Mouse (Mus musculus): ENCODE data around the gene Osbpl10. TPM values are rescaled to one million over a fixed set of nuclear protein-coding genes. Genes with fewer than 3 reads are reported as not detected.

Osbpl10 gene
- polyA plus RNA-seq, 1 experiment = not detected

GRCm38 (mm10) chr9:115048861-115049260 lies 70.5 kb downstream of the Osbpl10 start:
- Histone ChIP-seq H3K4me1 (ENCODE audit: control insufficient read depth) (no peaks in the 10 kb centered on the region), H3K4me3 (replicated peaks) (no peak overlapping the region), H3K9me3 (ENCODE audit: control insufficient read depth, low read length) (no peaks in the 10 kb centered on the region), H3K27me3 (ENCODE audit: control insufficient read depth) (no peaks in the 10 kb centered on the region), H3K36me3 (ENCODE audit: control insufficient read depth) (no peaks in the 10 kb centered on the region)
- TF ChIP-seq GATA1 (IDR thresholded peaks at IDR 0.05; ENCODE audit: low read length) (no peak), TAL1 (IDR thresholded peaks at IDR 0.05; ENCODE audit: low read length) (no peak)

GRCm38 (mm10) chr9:115049981-115050720 lies 71.8 kb downstream of the Osbpl10 start:
- no peaks in the 10 kb centered on the region for H3K9me3 ChIP-seq (ENCODE audit: control insufficient read depth, low read length)
- no peaks in the 10 kb centered on the region for H3K36me3 ChIP-seq (ENCODE audit: control insufficient read depth)
- H3K4me1 ChIP-seq (ENCODE audit: control insufficient read depth) = no peaks in the 10 kb centered on the region

GRCm38 (mm10) chr9:115051976-115052375 lies 73.6 kb downstream of the Osbpl10 start:
- Histone ChIP-seq H3K9me3 (ENCODE audit: control insufficient read depth, low read length) (no peaks in the 10 kb centered on the region), H3K36me3 (ENCODE audit: control insufficient read depth) (no peaks in the 10 kb centered on the region), H3K4me1 (ENCODE audit: control insufficient read depth) (no peaks in the 10 kb centered on the region), H3K27me3 (ENCODE audit: control insufficient read depth) (no peaks in the 10 kb centered on the region), H3K4me3 (replicated peaks) (no peak overlapping the region)
- no peak for TF ChIP-seq TAL1 (IDR thresholded peaks at IDR 0.05; ENCODE audit: low read length)

More at GRCm38 (mm10) chr9:115049981-115050720, 71.8 kb downstream of the Osbpl10 start:
- TF ChIP-seq GATA1 (IDR thresholded peaks at IDR 0.05; ENCODE audit: low read length) = no peak
- Histone ChIP-seq H3K4me3 (replicated peaks) (no peak overlapping the region), H3K27me3 (ENCODE audit: control insufficient read depth) (no peaks in the 10 kb centered on the region)

- Histone ChIP-seq H3K36me3 (ENCODE audit: control insufficient read depth) (no peaks in the 10 kb centered on the region), H3K27me3 (ENCODE audit: control insufficient read depth) (no peaks in the 10 kb centered on the region), H3K4me3 (replicated peaks) (no peak overlapping the region), H3K9me3 (ENCODE audit: control insufficient read depth, low read length) (no peaks in the 10 kb centered on the region), H3K4me1 (ENCODE audit: control insufficient read depth) (no peaks in the 10 kb centered on the region)
- TF ChIP-seq TAL1 (IDR thresholded peaks at IDR 0.05; ENCODE audit: low read length) = no peak
- TF ChIP-seq GATA1 (IDR thresholded peaks at IDR 0.05; ENCODE audit: low read length) = no peak
Measured at GRCm38 (mm10) chr9:115053779-115054178, 75.4 kb downstream of the Osbpl10 start.

GRCm38 (mm10) chr9:115055041-115055830 lies 76.9 kb downstream of the Osbpl10 start:
- Histone ChIP-seq H3K36me3 (ENCODE audit: control insufficient read depth) (no peaks in the 10 kb centered on the region), H3K27me3 (ENCODE audit: control insufficient read depth) (no peaks in the 10 kb centered on the region), H3K4me3 (replicated peaks) (no peak overlapping the region), H3K4me1 (ENCODE audit: control insufficient read depth) (no peaks in the 10 kb centered on the region), H3K9me3 (ENCODE audit: control insufficient read depth, low read length) (no peaks in the 10 kb centered on the region)
- no peak for TF ChIP-seq TAL1 (IDR thresholded peaks at IDR 0.05; ENCODE audit: low read length)
- TF ChIP-seq GATA1 (IDR thresholded peaks at IDR 0.05; ENCODE audit: low read length) = no peak

GRCm38 (mm10) chr9:115058806-115059205 lies 80.4 kb downstream of the Osbpl10 start:
- Histone ChIP-seq H3K4me3 (replicated peaks) (no peak overlapping the region), H3K36me3 (ENCODE audit: control insufficient read depth) (no peaks in the 10 kb centered on the region), H3K4me1 (ENCODE audit: control insufficient read depth) (no peaks in the 10 kb centered on the region), H3K9me3 (ENCODE audit: control insufficient read depth, low read length) (no peaks in the 10 kb centered on the region), H3K27me3 (ENCODE audit: control insufficient read depth) (no peaks in the 10 kb centered on the region)
- no peak for TF ChIP-seq GATA1 (IDR thresholded peaks at IDR 0.05; ENCODE audit: low read length)
- no peak for TF ChIP-seq TAL1 (IDR thresholded peaks at IDR 0.05; ENCODE audit: low read length)

- no peak overlapping the region for H3K4me3 ChIP-seq (replicated peaks)
- no peaks in the 10 kb centered on the region for H3K4me1 ChIP-seq (ENCODE audit: control insufficient read depth)
- peaks cover 3% of the 10 kb centered on the region; the same call in 1 of the 2 replicates for H3K9me3 ChIP-seq (ENCODE audit: control insufficient read depth, low read length)
- H3K27me3 ChIP-seq (ENCODE audit: control insufficient read depth) = no peaks in the 10 kb centered on the region
- TF ChIP-seq GATA1 (IDR thresholded peaks at IDR 0.05; ENCODE audit: low read length) (no peak), TAL1 (IDR thresholded peaks at IDR 0.05; ENCODE audit: low read length) (no peak)
- no peaks in the 10 kb centered on the region for H3K36me3 ChIP-seq (ENCODE audit: control insufficient read depth)
Measured at GRCm38 (mm10) chr9:115064834-115065233, 86.5 kb downstream of the Osbpl10 start.

- no peaks in the 10 kb centered on the region for H3K4me1 ChIP-seq (ENCODE audit: control insufficient read depth)
- no peak overlapping the region for H3K4me3 ChIP-seq (replicated peaks)
- H3K9me3 ChIP-seq (ENCODE audit: control insufficient read depth, low read length) = peaks cover 3% of the 10 kb centered on the region; the same call in 1 of the 2 replicates
- no peaks in the 10 kb centered on the region for H3K36me3 ChIP-seq (ENCODE audit: control insufficient read depth)
- no peaks in the 10 kb centered on the region for H3K27me3 ChIP-seq (ENCODE audit: control insufficient read depth)
- TF ChIP-seq GATA1 (IDR thresholded peaks at IDR 0.05; ENCODE audit: low read length) = no peak
- no peak for TF ChIP-seq TAL1 (IDR thresholded peaks at IDR 0.05; ENCODE audit: low read length)
Measured at GRCm38 (mm10) chr9:115067071-115067470, 88.7 kb downstream of the Osbpl10 start.

- TF ChIP-seq TAL1 (IDR thresholded peaks at IDR 0.05; ENCODE audit: low read length) (no peak), GATA1 (IDR thresholded peaks at IDR 0.05; ENCODE audit: low read length) (no peak)
- peaks cover 11% of the 10 kb centered on the region; the same call in 1 of the 2 replicates for H3K9me3 ChIP-seq (ENCODE audit: control insufficient read depth, low read length)
Measured at GRCm38 (mm10) chr9:115075191-115075590, 96.8 kb downstream of the Osbpl10 start.

More at GRCm38 (mm10) chr9:115075191-115075590, 96.8 kb downstream of the Osbpl10 start:
- Histone ChIP-seq H3K36me3 (ENCODE audit: control insufficient read depth) (no peaks in the 10 kb centered on the region), H3K4me3 (replicated peaks) (no peak overlapping the region), H3K4me1 (ENCODE audit: control insufficient read depth) (no peaks in the 10 kb centered on the region), H3K27me3 (ENCODE audit: control insufficient read depth) (no peaks in the 10 kb centered on the region)

Measured in erythroblast, embryonic 14.5 days (primary cell).